Mouse (Mus musculus): ENCODE measurements around the gene Ccl26.
"Not testable (repeated sequence)": the region's sequence is repeated elsewhere in the genome, so short reads cannot be mapped to it uniquely, and the experiment has no call there.

Ccl26 gene

GRCm38 (mm10) chr5:135563469-135563868 is at the start of gene Ccl26:
Gene Ccl26 (minus strand): TSS chr5:135563569.
- DNase-seq (ENCODE audit: low read depth, low spot score), result no peak

GRCm38 (mm10) chr5:135609794-135610193 is 46.4 kb upstream of the Ccl26 start:
- DNase-seq (ENCODE audit: low read depth, low spot score), result no peak

- no peak for DNase-seq (ENCODE audit: low read depth, low spot score)
Observed at GRCm38 (mm10) chr5:135607581-135607980, 44.2 kb upstream of the Ccl26 start.

GRCm38 (mm10) chr5:135606717-135607116 is 43.3 kb upstream of the Ccl26 start:
- not testable (repeated sequence) for DNase-seq (ENCODE audit: low read depth, low spot score)

- DNase-seq (ENCODE audit: low read depth, low spot score), result not testable (repeated sequence)
Observed at GRCm38 (mm10) chr5:135604643-135605042, 41.3 kb upstream of the Ccl26 start.

- no peak for DNase-seq (ENCODE audit: low read depth, low spot score)
Observed at GRCm38 (mm10) chr5:135589996-135590784, 26.8 kb upstream of the Ccl26 start.

GRCm38 (mm10) chr5:135587764-135588163 is 24.4 kb upstream of the Ccl26 start:
- DNase-seq (ENCODE audit: low read depth, low spot score), result no peak

- DNase-seq (ENCODE audit: low read depth, low spot score), result no peak
Observed at GRCm38 (mm10) chr5:135585691-135586090, 22.3 kb upstream of the Ccl26 start.

- DNase-seq (ENCODE audit: low read depth, low spot score), result no peak
Observed at GRCm38 (mm10) chr5:135582330-135582729, 19.0 kb upstream of the Ccl26 start.

GRCm38 (mm10) chr5:135579331-135579751 is 16.0 kb upstream of the Ccl26 start:
- no peak for DNase-seq (ENCODE audit: low read depth, low spot score)

- no peak for DNase-seq (ENCODE audit: low read depth, low spot score)
Observed at GRCm38 (mm10) chr5:135576055-135576454, 12.7 kb upstream of the Ccl26 start.

GRCm38 (mm10) chr5:135573006-135573405 is 9.6 kb upstream of the Ccl26 start, which contains the start of gene Ccl24:
Gene Ccl24 (minus strand): TSS chr5:135573049.
- no peak for DNase-seq (ENCODE audit: low read depth, low spot score)

GRCm38 (mm10) chr5:135568698-135569097 is 5.3 kb upstream of the Ccl26 start:
- DNase-seq (ENCODE audit: low read depth, low spot score), result no peak

- DNase-seq (ENCODE audit: low read depth, low spot score), result no peak
Observed at GRCm38 (mm10) chr5:135567556-135568265, 4.3 kb upstream of the Ccl26 start.

GRCm38 (mm10) chr5:135557671-135558070 is 5.7 kb downstream of the Ccl26 start:
- no peak for DNase-seq (ENCODE audit: low read depth, low spot score)

- DNase-seq (ENCODE audit: low read depth, low spot score), result no peak
Observed at GRCm38 (mm10) chr5:135557051-135557450, 6.3 kb downstream of the Ccl26 start.

GRCm38 (mm10) chr5:135556259-135556658 is 7.1 kb downstream of the Ccl26 start:
- DNase-seq (ENCODE audit: low read depth, low spot score), result no peak

- no peak for DNase-seq (ENCODE audit: low read depth, low spot score)
Observed at GRCm38 (mm10) chr5:135551591-135551990, 11.8 kb downstream of the Ccl26 start.

GRCm38 (mm10) chr5:135550910-135551309 is 12.5 kb downstream of the Ccl26 start:
- DNase-seq (ENCODE audit: low read depth, low spot score), result peak; percentile 55

- DNase-seq (ENCODE audit: low read depth, low spot score), result no peak
Observed at GRCm38 (mm10) chr5:135547990-135548389, 15.4 kb downstream of the Ccl26 start.

GRCm38 (mm10) chr5:135544865-135545797 is 18.2 kb downstream of the Ccl26 start, which contains the start of gene Hip1:
Gene Hip1 (minus strand): TSS chr5:135545120.
- peak; percentile 98 for DNase-seq (ENCODE audit: low read depth, low spot score)
